Mouse (Mus musculus) lung, postnatal 0 days (tissue): Measurements from ENCODE around the gene Gtsf1l. TPM values are rescaled to one million over a fixed set of nuclear protein-coding genes. Genes with fewer than 3 reads are reported as not detected.
A peak's percentile ranks its signal among the peaks of the same experiment; 100 is the strongest.

Experiments
- ATAC-seq: fragments of 200-750 bp; cut with Nextera tagmentation; 2 replicates; pipeline ENCODE4 v1.8.0; 2017; ENCODE audit warnings: moderate library complexity
- DNase-seq: peaks from one replicate; pipeline ENCODE4 v3.0.0-alpha.2; 2016; ENCODE audit warnings: low spot score
- H3K27ac ChIP-seq: fragments of 300-500 bp; sonication (generic); 2 replicates; pipeline ENCODE4 v1.5.1; 2014; ENCODE audit warnings: antibody characterized with exemption, mild to moderate bottlenecking, low read length, mixed read lengths
- H3K27me3 ChIP-seq: fragments of 300-500 bp; sonication (generic); replicated peaks from 2 replicates; pipeline ENCODE4 v1.6.1; 2014; ENCODE audit warnings: low read length, mixed read lengths; ENCODE audit not compliant: insufficient read depth
- H3K36me3 ChIP-seq: fragments of 300-500 bp; sonication (generic); 2 replicates; pipeline ENCODE4 v1.6.1; 2014; ENCODE audit warnings: low read length, mixed read lengths; ENCODE audit not compliant: insufficient read depth
- H3K4me1 ChIP-seq: fragments of 300-500 bp; sonication (generic); 2 replicates; pipeline ENCODE4 v1.6.1; 2014; ENCODE audit warnings: antibody characterized with exemption, low read depth, low read length, mixed read lengths; ENCODE audit not compliant: insufficient read depth
- H3K4me2 ChIP-seq: fragments of 300-500 bp; sonication (generic); replicated peaks from 2 replicates; pipeline ENCODE4 v1.6.1; 2014; ENCODE audit warnings: low read depth, mild to moderate bottlenecking, low read length, moderate library complexity, mixed read lengths
- H3K4me3 ChIP-seq: fragments of 300-500 bp; sonication (generic); 2 replicates; pipeline ENCODE4 v1.5.1; 2014; ENCODE audit warnings: low read depth, low read length
- H3K9ac ChIP-seq: fragments of 300-500 bp; sonication (generic); replicated peaks from 2 replicates; pipeline ENCODE4 v1.6.1; 2014; ENCODE audit warnings: low read depth, mild to moderate bottlenecking
- H3K9me3 ChIP-seq: fragments of 300-500 bp; sonication (generic); 2 replicates; pipeline ENCODE4 v1.6.1; 2016; ENCODE audit warnings: low read length, mixed read lengths
- CTCF ChIP-seq: IDR thresholded peaks from 2 replicates; pipeline ENCODE4 v1.5.1; 2016; ENCODE audit warnings: antibody characterized with exemption, mild to moderate bottlenecking
- EP300 ChIP-seq: IDR thresholded peaks from 2 replicates; pipeline ENCODE4 v1.6.1; 2016; ENCODE audit warnings: antibody characterized with exemption, mild to moderate bottlenecking, control low read depth
- WGBS: fragments of 180-500 bp; shearing (Covaris S2); extraction: QIAGEN DNeasy Blood & Tissue Kit; methylation state at CpG from one replicate; pipeline ENCODE4 v1.1.7; 2014; 5-methylcytosine and 5-hydroxymethylcytosine counted together
- polyA plus RNA-seq: library from polyadenylated mRNA; unstranded; fragments of >200 nt; fragmentation: Nextera tagmentation; extraction: Ambion mirVana; gene quantifications from 2 replicates; pipeline ENCODE4 v1.2.1, GENCODE M21; 2015

Gene Gtsf1l
- polyA plus RNA-seq, 1 experiment from 2014 or later = 0.35 TPM

DNA sequence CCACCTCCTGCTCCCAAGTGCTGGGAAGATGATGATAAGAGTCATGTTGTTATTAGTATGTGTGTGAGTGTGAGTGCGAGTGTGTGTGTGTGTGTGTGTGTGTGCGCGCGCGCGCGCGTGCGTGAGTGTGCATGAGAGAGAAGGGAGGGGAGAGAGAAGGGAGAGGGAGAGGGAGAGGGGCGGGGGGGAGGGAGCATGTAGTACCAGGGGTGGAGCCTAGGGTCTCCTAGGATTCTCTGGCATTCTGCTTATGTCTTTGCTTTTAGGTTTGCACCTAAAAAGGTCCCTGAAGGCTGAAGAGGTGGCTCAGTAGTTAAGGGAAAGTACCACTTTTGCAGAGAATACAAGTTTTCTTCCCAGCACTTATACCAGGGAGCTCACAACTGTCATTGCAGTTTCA, 7.3 kb upstream of the Gtsf1l start:
- Histone ChIP-seq H3K27me3 (no peaks in the 10 kb centered on the region), H3K9me3 (no peaks in the 10 kb centered on the region), H3K9ac (no peak overlapping the region), H3K4me3 (no peak overlapping the region), H3K4me1 (no peaks in the 10 kb centered on the region), H3K27ac (no peak overlapping the region), H3K36me3 (no peaks in the 10 kb centered on the region), H3K4me2 (no peak overlapping the region)
- DNase-seq (no peak), ATAC-seq (no peak)
- WGBS = 85% methylated on average over 9 of the region's 10 CpGs
- no peak for TF ChIP-seq EP300
- no peak for TF ChIP-seq CTCF

DNA sequence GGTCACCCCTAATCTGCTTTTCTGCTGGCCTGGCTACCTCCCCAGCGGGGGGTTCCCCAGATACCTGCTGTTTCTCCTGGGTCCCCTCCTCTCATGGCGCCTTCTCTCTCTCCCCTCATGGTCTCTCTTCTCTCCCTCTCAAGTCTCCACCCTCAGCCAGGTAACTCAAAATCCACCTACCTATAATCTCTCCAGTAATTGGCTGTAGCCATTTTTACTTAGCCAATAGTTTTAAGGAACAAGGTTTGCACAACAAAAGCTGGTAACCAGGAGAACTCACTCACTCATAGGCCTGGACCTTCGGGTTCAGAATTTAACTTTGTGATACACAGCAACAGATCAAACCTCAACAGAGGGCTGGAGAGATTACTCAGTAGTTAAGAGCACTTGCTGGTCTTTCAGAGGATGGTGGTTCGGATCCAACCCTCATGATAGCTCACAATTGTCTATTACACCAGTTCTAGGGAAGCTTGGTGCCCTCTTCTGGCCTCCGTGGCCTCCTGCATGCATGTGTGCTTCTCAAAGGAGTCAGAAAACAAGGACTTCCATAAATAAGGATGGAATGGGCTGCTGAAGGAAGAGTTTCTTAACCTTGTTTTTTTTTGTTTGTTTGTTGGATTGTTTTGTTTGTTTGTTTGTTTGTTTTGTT, 1.9 kb upstream of the Gtsf1l start:
- H3K9me3 ChIP-seq = no peaks in the 10 kb centered on the region
- H3K9ac ChIP-seq = no peak overlapping the region
- TF ChIP-seq CTCF = peak; percentile 58
- TF ChIP-seq EP300 = no peak
- ATAC-seq (no peak), DNase-seq (no peak)
- H3K4me1 ChIP-seq = no peaks in the 10 kb centered on the region
- H3K4me3 ChIP-seq = no peak overlapping the region
- WGBS = 77% methylated on average over 5 of the region's 5 CpGs
- H3K27me3 ChIP-seq = no peaks in the 10 kb centered on the region
- no peaks in the 10 kb centered on the region for H3K36me3 ChIP-seq
- H3K4me2 ChIP-seq = no peak overlapping the region
- no peak overlapping the region for H3K27ac ChIP-seq

DNA sequence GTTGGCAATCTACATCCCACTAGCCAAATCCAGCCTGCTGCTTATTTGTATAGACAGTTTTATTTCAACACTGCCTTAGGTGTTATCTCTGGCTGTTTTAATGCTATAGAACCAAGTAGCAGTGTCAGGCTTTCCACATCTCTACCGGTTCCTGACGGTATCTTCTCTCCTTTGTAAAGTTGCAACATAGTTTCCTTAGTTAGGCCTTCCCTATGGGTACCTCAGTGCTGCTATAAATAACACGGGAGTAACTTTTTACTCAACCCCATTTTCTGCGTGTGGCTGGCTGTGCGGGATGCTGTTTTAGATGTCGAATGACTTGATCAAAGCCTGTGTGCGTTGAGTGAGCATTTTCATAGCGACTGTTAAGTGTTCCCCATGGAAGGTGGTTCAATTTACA, 1.1 kb downstream of the Gtsf1l start:
- 75% methylated on average over 8 of the region's 8 CpGs for WGBS
- Histone ChIP-seq H3K9me3 (no peaks in the 10 kb centered on the region), H3K4me3 (no peak overlapping the region), H3K4me2 (no peak overlapping the region), H3K4me1 (no peaks in the 10 kb centered on the region), H3K9ac (no peak overlapping the region), H3K36me3 (no peaks in the 10 kb centered on the region), H3K27ac (no peak overlapping the region), H3K27me3 (no peaks in the 10 kb centered on the region)
- ATAC-seq (no peak), DNase-seq (no peak)
- no peak for TF ChIP-seq EP300
- TF ChIP-seq CTCF = no peak

DNA sequence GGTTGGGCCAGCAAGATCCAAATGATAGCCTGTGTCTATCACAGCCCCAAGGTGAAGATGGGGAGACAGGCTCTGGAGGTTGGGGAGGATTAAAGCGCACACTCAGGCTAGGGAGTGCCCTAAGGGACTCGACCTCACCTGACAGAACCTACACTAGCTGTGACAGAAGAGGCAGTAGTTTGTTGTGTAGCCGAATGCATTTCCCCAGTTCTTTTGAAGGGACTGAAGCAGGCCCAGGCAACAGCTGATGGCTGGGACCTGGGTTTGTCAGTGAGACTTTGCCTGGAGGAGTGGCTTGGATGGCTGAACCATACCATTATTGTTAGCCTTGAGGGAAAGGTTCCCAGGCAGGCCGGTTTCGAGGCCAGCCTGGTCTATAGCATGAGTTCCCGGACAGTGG, 2.6 kb downstream of the Gtsf1l start:
- ATAC-seq (no peak), DNase-seq (no peak)
- H3K4me3 ChIP-seq = no peak overlapping the region
- no peak overlapping the region for H3K27ac ChIP-seq
- H3K27me3 ChIP-seq = no peaks in the 10 kb centered on the region
- TF ChIP-seq CTCF (no peak), EP300 (no peak)
- H3K9me3 ChIP-seq = no peaks in the 10 kb centered on the region
- no peak overlapping the region for H3K4me2 ChIP-seq
- 90% methylated on average over 6 of the region's 6 CpGs for WGBS
- H3K4me1 ChIP-seq = no peaks in the 10 kb centered on the region
- H3K9ac ChIP-seq = no peak overlapping the region
- H3K36me3 ChIP-seq = no peaks in the 10 kb centered on the region

DNA sequence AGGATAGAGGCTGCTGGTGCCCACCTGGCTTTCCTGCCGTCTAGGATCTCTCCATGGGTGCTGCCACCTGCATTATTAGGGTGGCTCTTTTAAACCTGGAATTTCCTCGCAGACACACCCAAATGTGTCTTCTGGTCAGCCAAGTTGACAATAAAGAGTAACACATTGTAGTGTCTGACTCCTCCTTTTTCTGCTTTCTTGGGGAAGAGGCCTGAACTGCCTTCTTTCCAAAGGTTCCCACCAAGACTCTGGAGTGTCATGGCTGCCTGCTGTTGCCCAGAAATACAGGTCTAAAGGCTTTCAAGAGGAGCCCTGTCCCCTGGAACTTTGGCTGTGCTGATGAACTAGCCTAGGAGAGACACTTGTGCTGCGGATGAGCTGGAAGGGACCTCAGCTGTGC, 3.1 kb downstream of the Gtsf1l start:
- no peaks in the 10 kb centered on the region for H3K4me1 ChIP-seq
- ATAC-seq = no peak
- WGBS = 87% methylated on average over 3 of the region's 3 CpGs
- no peak overlapping the region for H3K27ac ChIP-seq
- TF ChIP-seq CTCF (no peak), EP300 (no peak)
- H3K9ac ChIP-seq = no peak overlapping the region
- H3K9me3 ChIP-seq = no peaks in the 10 kb centered on the region
- H3K27me3 ChIP-seq = no peaks in the 10 kb centered on the region
- DNase-seq = no peak
- H3K4me3 ChIP-seq = no peak overlapping the region
- H3K4me2 ChIP-seq = no peak overlapping the region
- H3K36me3 ChIP-seq = no peaks in the 10 kb centered on the region

DNA sequence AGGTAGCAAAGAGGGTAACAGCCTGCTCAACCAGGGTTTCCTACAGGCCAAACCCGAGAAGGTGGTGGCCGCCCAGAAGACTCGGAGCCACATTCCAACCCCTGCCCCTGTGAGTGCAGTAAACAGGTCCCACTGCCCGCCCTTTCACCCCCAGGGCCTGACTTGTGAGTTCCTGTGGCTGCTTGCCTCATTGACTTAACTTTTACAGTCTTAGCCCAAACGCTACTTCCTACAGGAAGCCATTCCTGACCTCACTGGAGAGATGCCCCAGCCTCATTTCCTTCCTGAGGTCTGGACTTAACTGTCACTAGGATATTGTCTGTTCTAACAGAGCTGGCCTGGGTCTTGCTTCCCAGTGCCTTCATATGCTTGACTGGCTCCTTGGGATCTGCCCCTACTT, 5.1 kb downstream of the Gtsf1l start:
- Histone ChIP-seq H3K9me3 (no peaks in the 10 kb centered on the region), H3K27me3 (no peaks in the 10 kb centered on the region), H3K36me3 (no peaks in the 10 kb centered on the region), H3K27ac (no peak overlapping the region), H3K4me2 (no peak overlapping the region), H3K4me1 (no peaks in the 10 kb centered on the region), H3K9ac (no peak overlapping the region), H3K4me3 (no peak overlapping the region)
- WGBS = 57% methylated on average over 5 of the region's 5 CpGs
- no peak for TF ChIP-seq CTCF
- TF ChIP-seq EP300 = no peak
- ATAC-seq (no peak), DNase-seq (no peak)

DNA sequence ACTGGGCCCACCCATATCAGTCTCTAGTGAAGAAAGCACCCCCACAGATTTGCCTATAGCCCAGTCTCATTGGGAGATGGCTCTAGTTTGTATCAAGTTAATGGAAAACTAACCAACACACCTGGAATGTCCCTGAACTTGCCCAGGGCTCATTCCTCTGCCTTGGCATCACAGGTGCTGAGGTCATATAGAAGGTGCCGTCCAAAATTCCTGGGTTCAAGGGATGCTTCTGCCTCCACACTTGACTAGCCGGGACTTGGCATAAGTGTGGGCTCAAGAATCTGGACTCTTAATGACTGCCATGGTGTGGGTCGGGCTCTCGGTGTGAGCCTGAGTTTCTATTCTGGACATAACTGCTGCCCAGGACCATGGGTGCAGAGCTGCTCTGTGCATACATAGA, 8.6 kb downstream of the Gtsf1l start:
- no peak for ATAC-seq
- Histone ChIP-seq H3K4me1 (no peaks in the 10 kb centered on the region), H3K36me3 (no peaks in the 10 kb centered on the region), H3K9ac (no peak overlapping the region), H3K4me2 (no peak overlapping the region), H3K27ac (no peak overlapping the region), H3K9me3 (no peaks in the 10 kb centered on the region), H3K4me3 (no peak overlapping the region), H3K27me3 (no peaks in the 10 kb centered on the region)
- DNase-seq = no peak
- no peak for TF ChIP-seq EP300
- TF ChIP-seq CTCF = no peak
- WGBS = 88% methylated on average over 4 of the region's 4 CpGs
